Mouse (Mus musculus) heart, postnatal 0 days (tissue): Measurements from ENCODE around the gene 9530077C05Rik.

Source experiments
- CTCF ChIP-seq: IDR thresholded peaks from 2 replicates; pipeline ENCODE4 v1.5.1; 2016; ENCODE audit warnings: antibody characterized with exemption, control low read depth, low read depth
- EP300 ChIP-seq: IDR thresholded peaks from 2 replicates; pipeline ENCODE4 v1.6.1; 2016; ENCODE audit warnings: antibody characterized with exemption, low read depth

GRCm38 (mm10) chr9:22411002-22411857 lies at the start of gene 9530077C05Rik:
- peak; percentile 94 for TF ChIP-seq CTCF
- no peak for TF ChIP-seq EP300
